Mouse (Mus musculus) hindbrain, embryonic 16.5 days (tissue): Measurements from ENCODE around the gene Mcm7. TPM values are rescaled to one million over a fixed set of nuclear protein-coding genes. Genes with fewer than 3 reads are reported as not detected.
"Not testable (repeated sequence)": the region's sequence is repeated elsewhere in the genome, so short reads cannot be mapped to it uniquely, and the experiment has no call there.

ENCODE experiments used
- ATAC-seq: fragments of 200-750 bp; cut with Nextera tagmentation; 2 replicates; pipeline ENCODE4 v1.8.0; 2017; ENCODE audit warnings: moderate TSS enrichment, moderate library complexity
- H3K27ac ChIP-seq: fragments of 300-500 bp; sonication (generic); 2 replicates; pipeline ENCODE4 v1.5.1; 2014; ENCODE audit warnings: low read depth, mild to moderate bottlenecking, control low read depth, low read length, moderate library complexity
- H3K27me3 ChIP-seq: fragments of 300-500 bp; sonication (generic); replicated peaks from 2 replicates; pipeline ENCODE4 v1.6.1; 2014; ENCODE audit warnings: low read length; ENCODE audit not compliant: control insufficient read depth, insufficient read depth
- H3K36me3 ChIP-seq: fragments of 300-500 bp; sonication (generic); 2 replicates; pipeline ENCODE4 v1.6.1; 2014; ENCODE audit warnings: mild to moderate bottlenecking, low read length, moderate library complexity, mixed read lengths; ENCODE audit not compliant: control insufficient read depth, insufficient read depth
- H3K4me1 ChIP-seq: fragments of 300-500 bp; sonication (generic); 2 replicates; pipeline ENCODE4 v1.6.1; 2014; ENCODE audit warnings: low read depth, low read length; ENCODE audit not compliant: control insufficient read depth, insufficient read depth
- H3K4me2 ChIP-seq: fragments of 300-500 bp; sonication (generic); 2 replicates; pipeline ENCODE4 v1.6.1; 2014; ENCODE audit warnings: mild to moderate bottlenecking, low read length, control low read depth, moderate library complexity
- H3K4me3 ChIP-seq: fragments of 300-500 bp; sonication (generic); 2 replicates; pipeline ENCODE4 v1.5.1; 2014; ENCODE audit warnings: mild to moderate bottlenecking, low read length, control low read depth, moderate library complexity
- H3K9ac ChIP-seq: fragments of 300-500 bp; sonication (generic); 2 replicates; pipeline ENCODE4 v1.6.1; 2014; ENCODE audit warnings: low read depth, mild to moderate bottlenecking, control low read depth, low read length, moderate library complexity
- H3K9me3 ChIP-seq: fragments of 300-500 bp; sonication (generic); 2 replicates; pipeline ENCODE4 v1.6.1; 2014; ENCODE audit warnings: mild to moderate bottlenecking, low read length, moderate library complexity; ENCODE audit not compliant: control insufficient read depth
- WGBS: fragments of 180-500 bp; shearing (Covaris S2); extraction: QIAGEN DNeasy Blood & Tissue Kit; methylation state at CpG from one replicate; pipeline ENCODE4 v1.1.7; 2014; 5-methylcytosine and 5-hydroxymethylcytosine counted together
- polyA plus RNA-seq: library from polyadenylated mRNA; unstranded; fragments of >200 nt; fragmentation: Nextera tagmentation; extraction: Ambion mirVana; gene quantifications from 2 replicates; pipeline ENCODE4 v1.2.1, GENCODE M21; 2015

Mcm7 gene
- polyA plus RNA-seq = 68.0 and 80.4 TPM in 2 replicates

DNA sequence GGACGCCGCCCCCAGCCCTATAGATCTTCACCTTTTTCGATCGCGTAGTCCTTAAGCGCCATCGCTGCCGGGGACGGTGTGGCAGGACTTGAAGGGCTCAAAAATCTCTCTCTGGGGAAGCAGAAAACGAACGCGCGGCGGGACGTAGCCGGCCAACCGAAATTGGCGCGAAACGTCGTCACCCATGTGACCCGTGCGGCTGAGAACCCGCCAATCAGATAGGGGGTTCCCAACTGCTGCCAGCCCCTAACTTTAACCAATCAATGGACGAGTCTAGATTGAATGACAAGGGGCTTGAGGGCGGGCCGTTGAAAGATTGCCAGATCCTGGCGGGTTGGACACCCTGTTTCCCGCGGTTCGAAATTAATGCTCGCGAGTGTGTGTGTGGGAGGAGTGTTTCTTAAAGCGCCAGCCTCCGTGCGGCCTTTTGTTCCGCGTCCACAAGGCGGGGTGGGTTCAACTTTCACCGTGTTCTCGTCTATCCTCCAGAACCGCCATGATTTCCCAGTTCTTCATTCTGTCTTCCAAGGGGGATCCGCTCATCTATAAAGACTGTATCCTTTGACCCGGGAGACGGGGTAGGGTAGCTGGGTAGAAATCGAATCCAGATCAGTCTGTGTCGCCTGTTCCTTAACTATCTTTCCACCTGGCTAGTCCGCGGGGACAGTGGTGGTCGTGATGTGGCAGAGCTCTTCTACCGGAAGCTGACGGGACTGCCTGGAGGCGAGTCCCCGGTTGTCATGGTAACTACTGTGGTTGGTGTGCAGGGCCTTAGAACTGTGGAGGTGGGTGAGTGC is at the start of gene Mcm7, which contains the start of gene Ap4m1:
Gene Mcm7 (minus strand): TSS at position 728 of the 797 bp plus-strand sequence.
Gene Ap4m1 (plus strand): TSS at position 308 of the 797 bp plus-strand sequence.
- under 1% methylated on average over 54 of the region's 54 CpGs for WGBS
- peak within 1 kb of the TSS; percentile 93 for H3K27ac ChIP-seq
- peaks cover 18% of the 10 kb centered on the region for H3K4me1 ChIP-seq
- ATAC-seq = peak; percentile 93
- H3K4me2 ChIP-seq = peak within 1 kb of the TSS; percentile 94
- H3K4me3 ChIP-seq = peak within 1 kb of the TSS; percentile 60
- no peaks in the 10 kb centered on the region for H3K9me3 ChIP-seq
- H3K36me3 ChIP-seq = peaks cover 28% of the 10 kb centered on the region
- H3K9ac ChIP-seq = peak within 1 kb of the TSS; percentile 75
- no peaks in the 10 kb centered on the region for H3K27me3 ChIP-seq

DNA sequence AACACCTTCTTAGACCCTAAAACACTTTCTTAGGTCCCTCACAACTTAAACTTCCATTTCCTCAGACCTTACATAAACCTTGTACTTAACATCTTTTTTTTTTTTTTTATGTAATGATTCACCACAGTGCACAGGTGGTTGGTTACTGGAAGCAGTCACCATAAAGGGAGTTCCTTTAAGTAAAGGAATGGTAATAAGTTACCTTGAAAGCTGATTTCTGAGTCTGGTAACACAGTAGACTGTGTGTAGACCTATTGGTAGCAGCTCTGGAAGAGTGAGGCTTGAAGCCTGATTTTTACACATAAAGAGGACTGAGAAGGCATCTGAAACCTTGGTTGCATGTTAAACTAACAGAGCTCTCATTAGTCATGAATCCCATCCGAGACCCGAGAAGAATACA is 47.6 kb upstream of the Mcm7 start:
- ATAC-seq = no peak

GRCm38 (mm10) chr5:138216632-138217031 is 44.4 kb upstream of the Mcm7 start:
- ATAC-seq, H3K4me2 ChIP-seq, H3K27me3 ChIP-seq, H3K36me3 ChIP-seq, H3K27ac ChIP-seq, H3K4me1 ChIP-seq, H3K9ac ChIP-seq, H3K4me3 ChIP-seq, H3K9me3 ChIP-seq: not testable (repeated sequence)
- 91% methylated on average over 13 of the region's 13 CpGs for WGBS

More for the DNA sequence above, 47.6 kb upstream of the Mcm7 start:
- Histone ChIP-seq H3K27me3 (no peaks in the 10 kb centered on the region), H3K27ac (no peak overlapping the region), H3K4me3 (no peak overlapping the region), H3K36me3 (no peaks in the 10 kb centered on the region), H3K9ac (no peak overlapping the region), H3K4me1 (no peaks in the 10 kb centered on the region), H3K9me3 (no peaks in the 10 kb centered on the region), H3K4me2 (no peak overlapping the region)
- WGBS = 82% methylated on average over 2 of the region's 2 CpGs

GRCm38 (mm10) chr5:138207873-138208272 is 35.7 kb upstream of the Mcm7 start:
- Histone ChIP-seq H3K9ac (no peak overlapping the region), H3K9me3 (no peaks in the 10 kb centered on the region), H3K4me1 (no peaks in the 10 kb centered on the region), H3K4me3 (no peak overlapping the region), H3K36me3 (no peaks in the 10 kb centered on the region), H3K4me2 (no peak overlapping the region), H3K27me3 (no peaks in the 10 kb centered on the region), H3K27ac (no peak overlapping the region)
- WGBS = 88% methylated on average over 4 of the region's 4 CpGs
- ATAC-seq = no peak

- H3K9ac ChIP-seq = no peak overlapping the region
- 86% methylated on average over 1 of the region's 1 CpGs for WGBS
- H3K27me3 ChIP-seq = no peaks in the 10 kb centered on the region
- no peak overlapping the region for H3K4me3 ChIP-seq
- ATAC-seq = no peak
- no peak overlapping the region for H3K27ac ChIP-seq
- H3K4me2 ChIP-seq = no peak overlapping the region
- no peaks in the 10 kb centered on the region for H3K9me3 ChIP-seq
- H3K4me1 ChIP-seq = no peaks in the 10 kb centered on the region
- H3K36me3 ChIP-seq = no peaks in the 10 kb centered on the region
Observed at GRCm38 (mm10) chr5:138207253-138207652, 35.0 kb upstream of the Mcm7 start.

DNA sequence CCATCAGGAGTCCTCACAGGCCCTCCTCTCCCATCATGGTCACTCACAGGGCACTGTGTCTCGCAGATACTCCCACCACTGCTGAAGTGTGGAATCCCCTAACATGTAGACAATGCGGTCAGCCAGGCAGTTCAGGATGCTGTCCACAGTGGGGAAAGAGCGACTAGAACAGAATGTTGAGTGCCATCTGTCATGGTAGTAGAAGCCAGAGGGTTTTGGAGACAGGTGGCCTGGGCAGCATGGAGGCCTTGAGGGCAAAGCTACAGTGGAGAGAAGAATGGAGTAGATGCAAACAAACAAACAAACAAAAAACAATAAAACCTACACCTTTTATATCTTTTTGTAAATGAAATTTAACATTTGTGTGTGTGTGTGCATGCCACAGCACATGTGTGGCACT is 29.9 kb upstream of the Mcm7 start:
- Histone ChIP-seq H3K9ac (no peak overlapping the region), H3K27me3 (no peaks in the 10 kb centered on the region), H3K9me3 (no peaks in the 10 kb centered on the region), H3K4me3 (no peak overlapping the region), H3K27ac (no peak overlapping the region), H3K4me2 (no peak overlapping the region), H3K36me3 (no peaks in the 10 kb centered on the region), H3K4me1 (no peaks in the 10 kb centered on the region)
- no peak for ATAC-seq
- 80% methylated on average over 3 of the region's 3 CpGs for WGBS

- WGBS = 0% methylated on average over 1 of the region's 1 CpGs
- Histone ChIP-seq H3K9ac (no peak overlapping the region), H3K4me2 (no peak overlapping the region), H3K4me3 (no peak overlapping the region), H3K27ac (no peak overlapping the region), H3K4me1 (peaks cover 11% of the 10 kb centered on the region), H3K36me3 (no peaks in the 10 kb centered on the region), H3K9me3 (no peaks in the 10 kb centered on the region), H3K27me3 (no peaks in the 10 kb centered on the region)
- ATAC-seq = no peak
Observed at GRCm38 (mm10) chr5:138199576-138199975, 27.4 kb upstream of the Mcm7 start.

DNA sequence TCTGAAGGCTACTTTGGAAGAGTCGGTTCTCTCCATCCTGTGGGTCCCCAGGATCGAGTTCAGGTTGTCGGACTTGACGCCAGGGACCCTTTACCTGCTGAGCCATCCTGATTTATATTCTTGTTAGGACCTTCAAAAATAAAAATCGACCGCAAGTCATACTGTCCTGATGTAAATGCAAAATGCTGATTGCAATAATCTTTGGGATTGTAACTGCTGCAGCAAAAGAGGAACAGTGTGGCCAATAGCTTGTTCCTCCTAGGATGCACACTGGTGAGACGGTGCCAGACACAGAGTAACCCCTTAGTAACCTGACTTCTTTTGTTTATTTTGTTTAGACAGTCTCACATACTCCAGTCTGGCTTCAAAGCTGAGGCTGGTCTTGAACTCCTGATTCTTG is 23.2 kb upstream of the Mcm7 start:
- no peak for ATAC-seq
- WGBS = 71% methylated on average over 7 of the region's 7 CpGs
- H3K4me1 ChIP-seq = peaks cover 14% of the 10 kb centered on the region
- no peaks in the 10 kb centered on the region; the same call in 1 of the 2 replicates for H3K36me3 ChIP-seq
- H3K9me3 ChIP-seq = no peaks in the 10 kb centered on the region
- peak overlapping the region; percentile 90 for H3K9ac ChIP-seq
- H3K4me2 ChIP-seq = peak overlapping the region; percentile 89
- no peaks in the 10 kb centered on the region for H3K27me3 ChIP-seq
- peak overlapping the region; percentile 89 for H3K27ac ChIP-seq
- peak overlapping the region; percentile 63 for H3K4me3 ChIP-seq

GRCm38 (mm10) chr5:138194755-138195345 is 22.6 kb upstream of the Mcm7 start:
- Histone ChIP-seq H3K4me1 (peaks cover 14% of the 10 kb centered on the region), H3K9ac (peak overlapping the region; percentile 90), H3K9me3 (no peaks in the 10 kb centered on the region), H3K4me2 (peak overlapping the region; percentile 89), H3K36me3 (peaks cover 6% of the 10 kb centered on the region), H3K27ac (peak overlapping the region; percentile 89), H3K4me3 (peak overlapping the region; percentile 63), H3K27me3 (no peaks in the 10 kb centered on the region)
- ATAC-seq = peak; percentile 72
- under 1% methylated on average over 29 of the region's 29 CpGs for WGBS
